In genomic region chr19:10677915-10678771, GRCm38 (mm10) we compare ENCODE assay signal across 8 mouse cellular contexts. TPM values are rescaled to one million over a fixed set of nuclear protein-coding genes. Genes with fewer than 3 reads are reported as not detected.
A peak's percentile ranks its signal among the peaks of the same experiment; 100 is the strongest.
DNase-seq lines count a peak whose midpoint lies in the region; ATAC-seq and TF ChIP-seq lines count a peak whose summit lies in the region.

Gene Pga5 (minus strand): TSS chr19:10678071.

- no peak within 1 kb of the TSS for H3K4me3 ChIP-seq in embryonic facial prominence, embryonic 15.5 days (replicated peaks)
- H3K4me3 ChIP-seq in heart, embryonic 12.5 days, result no peak within 1 kb of the TSS
- H3K4me3 ChIP-seq in liver, embryonic 16.5 days (ENCODE audit: low read depth, low read length), result no peak within 1 kb of the TSS
- no peak within 1 kb of the TSS for H3K4me3 ChIP-seq in neural tube, embryonic 14.5 days (ENCODE audit: low read depth, low read length)
- H3K4me3 ChIP-seq in stomach, postnatal 0 days (ENCODE audit: low read depth, low read length), result peak within 1 kb of the TSS; percentile 26; the same call in 1 of the 2 replicates

- H3K27me3 ChIP-seq in embryonic facial prominence, embryonic 15.5 days, result no peaks in the 10 kb centered on the region; the same call in 1 of the 2 replicates
- peaks cover 31% of the 10 kb centered on the region for H3K27me3 ChIP-seq in heart, embryonic 12.5 days (replicated peaks)
- H3K27me3 ChIP-seq in liver, embryonic 16.5 days (ENCODE audit: control insufficient read depth, insufficient read depth, low read depth, low read length), result no peaks in the 10 kb centered on the region
- H3K27me3 ChIP-seq in neural tube, embryonic 14.5 days (ENCODE audit: control insufficient read depth, insufficient read depth, low read length), result no peaks in the 10 kb centered on the region
- H3K27me3 ChIP-seq in stomach, postnatal 0 days (ENCODE audit: control insufficient read depth, insufficient read depth, low read length), result no peaks in the 10 kb centered on the region

- TF ChIP-seq CTCF in stomach, postnatal 0 days (IDR thresholded peaks at IDR 0.05; ENCODE audit: low read depth), result peak; percentile 93

- no peak for TF ChIP-seq EP300 in stomach, postnatal 0 days (optimal IDR thresholded peaks at IDR 0.05)

- peak; percentile 64 for DNase-seq in A20 (ENCODE audit: low read depth, low spot score)
- peak; percentile 93 for DNase-seq in adrenal gland, postnatal 14 days
- peak; percentile 85 to 90 for DNase-seq in kidney, postnatal 4 days
- DNase-seq in stomach, postnatal 0 days (ENCODE audit: low spot score), result peak; percentile 86

- H3K4me1 ChIP-seq in embryonic facial prominence, embryonic 15.5 days, result peaks cover 6% of the 10 kb centered on the region
- 0 out of 2 replicates have a peak, but pooled peaks cover 3% of the 10 kb centered on the region for H3K4me1 ChIP-seq in heart, embryonic 12.5 days (replicated peaks)
- H3K4me1 ChIP-seq in liver, embryonic 16.5 days (ENCODE audit: control insufficient read depth, low read depth, low read length), result peaks cover 7% of the 10 kb centered on the region
- no peaks in the 10 kb centered on the region for H3K4me1 ChIP-seq in neural tube, embryonic 14.5 days (ENCODE audit: control insufficient read depth, insufficient read depth, low read length)
- H3K4me1 ChIP-seq in stomach, postnatal 0 days (replicated peaks; ENCODE audit: control insufficient read depth, insufficient read depth), result no peaks in the 10 kb centered on the region

- 37% methylated on average over 6 of the region's 6 CpGs for WGBS in embryonic facial prominence, embryonic 15.5 days
- 26% methylated on average over 6 of the region's 6 CpGs for WGBS in heart, embryonic 12.5 days
- 13% methylated on average over 6 of the region's 6 CpGs for WGBS in liver, embryonic 16.5 days (ENCODE audit: insufficient replicate concordance)
- WGBS in neural tube, embryonic 14.5 days, result 51% methylated on average over 6 of the region's 6 CpGs
- WGBS in stomach, postnatal 0 days, result 27% methylated on average over 6 of the region's 6 CpGs

- no peak within 1 kb of the TSS for H3K4me2 ChIP-seq in embryonic facial prominence, embryonic 15.5 days (replicated peaks)
- no peak within 1 kb of the TSS for H3K4me2 ChIP-seq in heart, embryonic 12.5 days
- H3K4me2 ChIP-seq in liver, embryonic 16.5 days (ENCODE audit: low read depth, low read length), result no peak within 1 kb of the TSS
- H3K4me2 ChIP-seq in neural tube, embryonic 14.5 days (ENCODE audit: low read depth, low read length), result no peak within 1 kb of the TSS
- peak within 1 kb of the TSS; percentile 36 for H3K4me2 ChIP-seq in stomach, postnatal 0 days (replicated peaks; ENCODE audit: low read depth)

- no peaks in the 10 kb centered on the region for H3K9me3 ChIP-seq in embryonic facial prominence, embryonic 15.5 days (replicated peaks)
- H3K9me3 ChIP-seq in heart, embryonic 12.5 days (replicated peaks), result no peaks in the 10 kb centered on the region
- H3K9me3 ChIP-seq in liver, embryonic 16.5 days (replicated peaks; ENCODE audit: control insufficient read depth, low read length), result no peaks in the 10 kb centered on the region
- H3K9me3 ChIP-seq in neural tube, embryonic 14.5 days (ENCODE audit: control insufficient read depth, low read length), result no peaks in the 10 kb centered on the region
- no peaks in the 10 kb centered on the region for H3K9me3 ChIP-seq in stomach, postnatal 0 days (ENCODE audit: control insufficient read depth, low read length)

- H3K36me3 ChIP-seq in embryonic facial prominence, embryonic 15.5 days, result no peaks in the 10 kb centered on the region
- no peaks in the 10 kb centered on the region for H3K36me3 ChIP-seq in heart, embryonic 12.5 days
- no peaks in the 10 kb centered on the region for H3K36me3 ChIP-seq in liver, embryonic 16.5 days (ENCODE audit: control insufficient read depth, insufficient read depth)
- H3K36me3 ChIP-seq in neural tube, embryonic 14.5 days (ENCODE audit: control insufficient read depth, insufficient read depth, low read length), result no peaks in the 10 kb centered on the region
- no peaks in the 10 kb centered on the region for H3K36me3 ChIP-seq in stomach, postnatal 0 days (ENCODE audit: control insufficient read depth, insufficient read depth, low read length)

- no peak for ATAC-seq in embryonic facial prominence, embryonic 15.5 days (ENCODE audit: insufficient number of reproducible peaks, low FRiP score, low TSS enrichment, low read depth)
- ATAC-seq in heart, embryonic 12.5 days (ENCODE audit: insufficient number of reproducible peaks, low FRiP score), result 0 out of 2 replicates have a peak, but pooled peaks have one; percentile 57
- peak; percentile 55; the same call in 1 of the 2 replicates for ATAC-seq in liver, embryonic 16.5 days (ENCODE audit: low read depth)
- ATAC-seq in neural tube, embryonic 14.5 days (ENCODE audit: low read depth), result peak; percentile 72; the same call in 1 of the 2 replicates
- peak; percentile 45 for ATAC-seq in stomach, postnatal 0 days (ENCODE audit: low FRiP score, low TSS enrichment)

- H3K9ac ChIP-seq in embryonic facial prominence, embryonic 15.5 days, result no peak within 1 kb of the TSS; the same call in 1 of the 2 replicates
- H3K9ac ChIP-seq in heart, embryonic 12.5 days, result no peak within 1 kb of the TSS
- H3K9ac ChIP-seq in liver, embryonic 16.5 days (ENCODE audit: low read depth, low read length), result no peak within 1 kb of the TSS
- H3K9ac ChIP-seq in neural tube, embryonic 14.5 days (replicated peaks; ENCODE audit: low read depth, low read length), result no peak within 1 kb of the TSS
- H3K9ac ChIP-seq in stomach, postnatal 0 days (ENCODE audit: low read length), result no peak within 1 kb of the TSS

- peak within 1 kb of the TSS; percentile 65 for H3K27ac ChIP-seq in embryonic facial prominence, embryonic 15.5 days (replicated peaks)
- no peak within 1 kb of the TSS for H3K27ac ChIP-seq in heart, embryonic 12.5 days (ENCODE audit: poor library complexity, severe bottlenecking)
- H3K27ac ChIP-seq in liver, embryonic 16.5 days (ENCODE audit: low read length), result no peak within 1 kb of the TSS
- no peak within 1 kb of the TSS for H3K27ac ChIP-seq in neural tube, embryonic 14.5 days (ENCODE audit: low read depth, low read length)
- peak within 1 kb of the TSS; percentile 35 for H3K27ac ChIP-seq in stomach, postnatal 0 days (replicated peaks)

RNA-seq across cellular contexts. Expression of gene Pga5, which starts in this region (rescaled TPM):
- not detected in 2 replicates for total RNA-seq in adrenal gland, postnatal 14 days (2021)
- not detected in 2 replicates for polyA plus RNA-seq in embryonic facial prominence, embryonic 15.5 days (2015; fragmentation: Nextera tagmentation; extraction: Ambion mirVana)
- polyA plus RNA-seq in heart, embryonic 12.5 days (2016; fragmentation: Nextera tagmentation; extraction: Ambion mirVana), result not detected in 2 replicates
- polyA plus RNA-seq in liver, embryonic 16.5 days (2015; fragmentation: Nextera tagmentation; extraction: Ambion mirVana), result 0.06 TPM in 1 of 2 replicates, not detected in the other
- not detected in 2 replicates for polyA plus RNA-seq in neural tube, embryonic 14.5 days (2014; fragmentation: Nextera tagmentation; extraction: Ambion mirVana)
- 22,358 and 23,362 TPM in 2 replicates for polyA plus RNA-seq in stomach, postnatal 0 days (2015; fragmentation: Nextera tagmentation; extraction: Ambion mirVana)

Comparison
In these comparisons a context has a peak if more than half of its experiments do, and no peak if none do; other contexts are left out.
1. RNA of gene Pga5 (polyA plus RNA-seq): 22,358 to 23,362 TPM in stomach, postnatal 0 days; 0.06 TPM in liver, embryonic 16.5 days, not detected in embryonic facial prominence, embryonic 15.5 days, not detected in heart, embryonic 12.5 days and not detected in neural tube, embryonic 14.5 days; every median in the first group is over 1,000 times any median in the second.
2. Peak in DNase-seq in adrenal gland, postnatal 14 days; RNA of the gene not detected or under 1 TPM.
3. Peak in ATAC-seq in heart, embryonic 12.5 days; RNA of the gene not detected or under 1 TPM.
4. Peak in ATAC-seq in liver, embryonic 16.5 days; RNA of the gene not detected or under 1 TPM.
5. Peak in ATAC-seq in neural tube, embryonic 14.5 days; RNA of the gene not detected or under 1 TPM.
6. H3K27ac ChIP-seq: peak in embryonic facial prominence, embryonic 15.5 days (single experiment) and stomach, postnatal 0 days (single experiment); none in heart, embryonic 12.5 days (single experiment), liver, embryonic 16.5 days (single experiment) and neural tube, embryonic 14.5 days (single experiment).
7. Peak in every context shown above with its lines, with median percentiles within 50 percentile points of each other: DNase-seq.